Mouse (Mus musculus): ENCODE results near the gene Acpp.

DNA sequence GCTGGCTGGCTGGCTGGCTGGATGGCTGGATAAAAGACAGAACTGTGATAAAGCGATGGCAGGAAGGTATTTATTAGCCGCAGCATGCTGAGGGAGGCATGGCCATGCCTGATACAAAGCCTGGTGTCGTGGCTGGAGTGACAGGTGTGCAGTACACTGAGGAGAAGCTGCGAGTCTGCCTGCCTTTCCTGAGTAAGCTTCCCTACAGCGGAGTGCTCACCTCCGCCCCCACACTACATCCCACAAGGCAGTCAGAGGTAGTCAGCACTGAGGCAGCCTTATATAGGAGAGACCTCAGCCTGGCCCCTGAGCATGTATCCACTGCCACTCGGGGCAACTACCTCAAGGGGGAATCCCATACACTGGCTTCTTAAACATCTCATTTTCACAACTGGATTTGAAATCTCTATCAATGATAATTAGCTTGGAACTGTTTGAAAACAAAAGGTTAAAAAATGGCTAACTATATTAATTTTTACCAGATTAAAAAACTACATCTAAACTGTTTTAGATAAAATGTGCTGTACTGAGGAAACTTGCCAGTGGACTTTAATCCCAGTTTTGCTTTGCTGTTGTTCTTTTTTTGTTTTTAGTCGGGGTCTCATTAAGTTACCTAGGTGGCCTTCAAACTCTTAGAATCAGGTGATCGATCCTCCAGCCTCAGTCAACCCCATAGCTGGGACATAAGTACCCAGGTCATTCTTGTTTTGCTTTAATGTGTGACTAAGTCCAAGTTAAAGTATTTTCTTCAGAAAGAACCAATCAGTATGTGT is 83.0 kb downstream of the Acpp start:
- TF ChIP-seq CTCF (IDR thresholded peaks at IDR 0.05; ENCODE audit: low read depth), result no peak
- no peak for TF ChIP-seq EP300 (IDR thresholded peaks at IDR 0.05; ENCODE audit: low read depth)

All from liver, embryonic 14.5 days (tissue).